Mouse (Mus musculus): ENCODE results near the gene Ap1s1. TPM values are rescaled to one million over a fixed set of nuclear protein-coding genes. Genes with fewer than 3 reads are reported as not detected.

The Ap1s1 gene
- 155 and 170 TPM in 2 replicates for polyA plus RNA-seq (2016; fragmentation: Nextera tagmentation; extraction: Ambion mirVana)

- H3K27me3 ChIP-seq (ENCODE audit: low read depth, poor library complexity, severe bottlenecking): no peaks in the 10 kb centered on the region
- 1% methylated on average over 48 of the region's 48 CpGs for WGBS
- H3K36me3 ChIP-seq: peaks cover 23% of the 10 kb centered on the region
- H3K9me3 ChIP-seq (replicated peaks): no peaks in the 10 kb centered on the region
- H3K27ac ChIP-seq: peak within 1 kb of the TSS; percentile 92
- H3K4me3 ChIP-seq: peak within 1 kb of the TSS; percentile 70
- peak; percentile 99 for DNase-seq (ENCODE audit: low spot score)
- peaks cover 19% of the 10 kb centered on the region for H3K4me1 ChIP-seq
Measured at GRCm38 (mm10) chr5:137045402-137046323, at the start of gene Ap1s1. Ap1s1 (minus strand) TSS chr5:137046135.

- H3K27ac ChIP-seq: no peak overlapping the region
- no peak for DNase-seq (ENCODE audit: low spot score)
- no peaks in the 10 kb centered on the region for H3K36me3 ChIP-seq
- peaks cover 4% of the 10 kb centered on the region for H3K4me1 ChIP-seq
- H3K9me3 ChIP-seq (replicated peaks): no peaks in the 10 kb centered on the region
- 85% methylated on average over 10 of the region's 10 CpGs for WGBS
- H3K4me3 ChIP-seq: no peak overlapping the region
- H3K27me3 ChIP-seq (ENCODE audit: low read depth, poor library complexity, severe bottlenecking): no peaks in the 10 kb centered on the region
Measured at GRCm38 (mm10) chr5:137095135-137095534, 49.2 kb upstream of the Ap1s1 start.

GRCm38 (mm10) chr5:137093720-137094119, 47.8 kb upstream of the Ap1s1 start:
- H3K27ac ChIP-seq: no peak overlapping the region
- WGBS: 87% methylated on average over 9 of the region's 9 CpGs
- peaks cover 4% of the 10 kb centered on the region for H3K4me1 ChIP-seq
- H3K36me3 ChIP-seq: no peaks in the 10 kb centered on the region
- H3K27me3 ChIP-seq (ENCODE audit: low read depth, poor library complexity, severe bottlenecking): no peaks in the 10 kb centered on the region
- H3K4me3 ChIP-seq: no peak overlapping the region
- no peak for DNase-seq (ENCODE audit: low spot score)
- H3K9me3 ChIP-seq (replicated peaks): no peaks in the 10 kb centered on the region

GRCm38 (mm10) chr5:137091560-137091959, 45.6 kb upstream of the Ap1s1 start:
- Histone ChIP-seq H3K4me3 (no peak overlapping the region), H3K27me3 (ENCODE audit: low read depth, poor library complexity, severe bottlenecking) (no peaks in the 10 kb centered on the region), H3K27ac (0 out of 2 replicates have a peak overlapping the region, but pooled peaks have one; percentile 36), H3K9me3 (replicated peaks) (no peaks in the 10 kb centered on the region), H3K36me3 (no peaks in the 10 kb centered on the region), H3K4me1 (peaks cover 4% of the 10 kb centered on the region)
- DNase-seq (ENCODE audit: low spot score): no peak
- WGBS: 66% methylated on average over 6 of the region's 6 CpGs

- WGBS: 79% methylated on average over 10 of the region's 10 CpGs
- H3K27me3 ChIP-seq (ENCODE audit: low read depth, poor library complexity, severe bottlenecking): no peaks in the 10 kb centered on the region
- no peaks in the 10 kb centered on the region for H3K36me3 ChIP-seq
Measured at GRCm38 (mm10) chr5:137090870-137091269, 44.9 kb upstream of the Ap1s1 start.

GRCm38 (mm10) chr5:137087410-137087809, 41.5 kb upstream of the Ap1s1 start:
- Histone ChIP-seq H3K4me1 (peaks cover 4% of the 10 kb centered on the region), H3K4me3 (no peak overlapping the region), H3K9me3 (replicated peaks) (no peaks in the 10 kb centered on the region), H3K36me3 (no peaks in the 10 kb centered on the region), H3K27me3 (ENCODE audit: low read depth, poor library complexity, severe bottlenecking) (no peaks in the 10 kb centered on the region), H3K27ac (no peak overlapping the region)
- no peak for DNase-seq (ENCODE audit: low spot score)
- whole genome bisulfite sequencing: 90% methylated on average over 8 of the region's 8 CpGs

More at GRCm38 (mm10) chr5:137090870-137091269, 44.9 kb upstream of the Ap1s1 start:
- Histone ChIP-seq H3K9me3 (replicated peaks) (no peaks in the 10 kb centered on the region), H3K27ac (no peak overlapping the region), H3K4me3 (no peak overlapping the region), H3K4me1 (peaks cover 4% of the 10 kb centered on the region)
- no peak for DNase-seq (ENCODE audit: low spot score)

- H3K27me3 ChIP-seq (ENCODE audit: low read depth, poor library complexity, severe bottlenecking): no peaks in the 10 kb centered on the region
- DNase-seq (ENCODE audit: low spot score): no peak
- H3K4me3 ChIP-seq: no peak overlapping the region
- no peak overlapping the region for H3K27ac ChIP-seq
- 86% methylated on average over 3 of the region's 3 CpGs for WGBS
- H3K4me1 ChIP-seq: no peaks in the 10 kb centered on the region
- no peaks in the 10 kb centered on the region for H3K36me3 ChIP-seq
- no peaks in the 10 kb centered on the region for H3K9me3 ChIP-seq (replicated peaks)
Measured at GRCm38 (mm10) chr5:137085731-137086130, 39.8 kb upstream of the Ap1s1 start.

GRCm38 (mm10) chr5:137085021-137085420, 39.1 kb upstream of the Ap1s1 start:
- 85% methylated on average over 6 of the region's 6 CpGs for WGBS
- H3K27me3 ChIP-seq (ENCODE audit: low read depth, poor library complexity, severe bottlenecking): no peaks in the 10 kb centered on the region
- 0 out of 2 replicates have a peak, but pooled peaks cover 1% of the 10 kb centered on the region for H3K4me1 ChIP-seq
- DNase-seq (ENCODE audit: low spot score): no peak
- no peak overlapping the region for H3K4me3 ChIP-seq
- no peaks in the 10 kb centered on the region for H3K36me3 ChIP-seq
- H3K9me3 ChIP-seq (replicated peaks): no peaks in the 10 kb centered on the region
- no peak overlapping the region for H3K27ac ChIP-seq

GRCm38 (mm10) chr5:137083051-137083450, 37.1 kb upstream of the Ap1s1 start:
- Histone ChIP-seq H3K36me3 (no peaks in the 10 kb centered on the region), H3K27me3 (ENCODE audit: low read depth, poor library complexity, severe bottlenecking) (no peaks in the 10 kb centered on the region), H3K4me1 (peaks cover 12% of the 10 kb centered on the region; the same call in 1 of the 2 replicates), H3K27ac (no peak overlapping the region), H3K4me3 (no peak overlapping the region), H3K9me3 (replicated peaks) (no peaks in the 10 kb centered on the region)
- no peak for DNase-seq (ENCODE audit: low spot score)
- 80% methylated on average over 4 of the region's 4 CpGs for WGBS

- no peaks in the 10 kb centered on the region for H3K36me3 ChIP-seq
- peaks cover 24% of the 10 kb centered on the region for H3K4me1 ChIP-seq
- no peak overlapping the region for H3K27ac ChIP-seq
- DNase-seq (ENCODE audit: low spot score): no peak
- H3K4me3 ChIP-seq: no peak overlapping the region
- H3K27me3 ChIP-seq (ENCODE audit: low read depth, poor library complexity, severe bottlenecking): no peaks in the 10 kb centered on the region
- H3K9me3 ChIP-seq (replicated peaks): no peaks in the 10 kb centered on the region
- 49% methylated on average over 5 of the region's 5 CpGs for WGBS
Measured at GRCm38 (mm10) chr5:137079849-137080248, 33.9 kb upstream of the Ap1s1 start.

- no peaks in the 10 kb centered on the region for H3K9me3 ChIP-seq (replicated peaks)
- no peak overlapping the region for H3K4me3 ChIP-seq
- no peak overlapping the region for H3K27ac ChIP-seq
- no peaks in the 10 kb centered on the region for H3K36me3 ChIP-seq
- 64% methylated on average over 6 of the region's 6 CpGs for WGBS
- no peaks in the 10 kb centered on the region for H3K27me3 ChIP-seq (ENCODE audit: low read depth, poor library complexity, severe bottlenecking)
- DNase-seq (ENCODE audit: low spot score): no peak
- H3K4me1 ChIP-seq: peaks cover 30% of the 10 kb centered on the region
Measured at GRCm38 (mm10) chr5:137078616-137079015, 32.7 kb upstream of the Ap1s1 start.

GRCm38 (mm10) chr5:137078041-137078440, 32.1 kb upstream of the Ap1s1 start:
- no peaks in the 10 kb centered on the region for H3K27me3 ChIP-seq (ENCODE audit: low read depth, poor library complexity, severe bottlenecking)
- H3K27ac ChIP-seq: no peak overlapping the region
- H3K9me3 ChIP-seq (replicated peaks): no peaks in the 10 kb centered on the region
- H3K4me3 ChIP-seq: no peak overlapping the region
- 91% methylated on average over 14 of the region's 14 CpGs for WGBS
- H3K4me1 ChIP-seq: peaks cover 30% of the 10 kb centered on the region
- DNase-seq (ENCODE audit: low spot score): no peak
- H3K36me3 ChIP-seq: no peaks in the 10 kb centered on the region

- H3K27ac ChIP-seq: no peak overlapping the region
- no peaks in the 10 kb centered on the region for H3K27me3 ChIP-seq (ENCODE audit: low read depth, poor library complexity, severe bottlenecking)
Measured at GRCm38 (mm10) chr5:137077187-137077586, 31.3 kb upstream of the Ap1s1 start.

More at GRCm38 (mm10) chr5:137077187-137077586, 31.3 kb upstream of the Ap1s1 start:
- peaks cover 37% of the 10 kb centered on the region for H3K4me1 ChIP-seq
- no peak overlapping the region for H3K4me3 ChIP-seq
- no peaks in the 10 kb centered on the region for H3K9me3 ChIP-seq (replicated peaks)
- no peak for DNase-seq (ENCODE audit: low spot score)
- WGBS: 94% methylated on average over 7 of the region's 7 CpGs
- no peaks in the 10 kb centered on the region for H3K36me3 ChIP-seq

Measured in limb, embryonic 10.5 days (tissue).